Mouse (Mus musculus): ENCODE measurements at regions not wholly inside any gene's neighbourhood (a gene's known extent, or its start where the extent isn't known, plus 50 kb on each side); places are given as distances from the start of the nearest gene placed in this dataset.
A peak's percentile ranks its signal among the peaks of the same experiment; 100 is the strongest.

DNA sequence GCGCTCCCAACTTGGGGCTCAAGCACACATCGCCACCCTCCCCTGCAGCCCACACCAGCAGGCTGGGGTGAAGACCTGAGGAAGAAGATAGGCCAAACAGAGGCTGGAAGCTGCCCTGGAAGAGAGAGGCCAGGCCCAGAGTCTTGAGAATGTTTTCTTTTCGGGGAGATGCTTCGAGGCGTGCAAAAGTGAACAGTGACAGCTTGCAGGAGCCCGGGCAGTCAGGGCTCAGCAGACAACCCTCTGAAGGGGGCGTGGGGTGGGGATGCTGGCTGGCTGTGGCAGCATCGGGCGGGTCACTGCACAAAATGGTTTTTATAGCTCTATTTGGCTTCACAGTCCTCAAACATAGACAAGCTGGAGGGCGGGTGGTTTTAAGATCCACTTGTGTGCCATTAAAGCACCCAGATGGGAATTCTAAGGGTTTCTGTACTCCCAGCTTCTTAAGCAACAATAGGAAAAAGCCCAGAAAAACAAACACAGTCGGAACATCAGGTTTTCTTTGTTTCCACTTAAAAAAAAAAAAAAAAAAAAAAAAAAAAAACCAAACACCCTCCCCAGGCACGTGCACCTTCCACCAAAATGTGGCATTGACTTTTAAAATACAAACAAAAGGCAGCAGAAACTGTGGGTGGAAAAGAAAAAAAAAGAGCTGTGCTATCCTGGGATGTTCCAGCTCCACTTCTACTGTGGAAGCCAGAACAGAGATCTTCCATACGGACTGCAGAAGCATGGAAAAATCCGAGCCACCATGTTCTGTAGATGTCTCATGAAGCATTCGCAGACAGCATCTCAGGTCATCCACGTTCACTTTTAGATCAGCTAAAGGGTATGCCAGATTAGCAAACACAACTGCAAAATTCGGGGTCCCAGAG, 123.5 kb downstream of the Ly86 start:
- DNase-seq, result no peak

DNA sequence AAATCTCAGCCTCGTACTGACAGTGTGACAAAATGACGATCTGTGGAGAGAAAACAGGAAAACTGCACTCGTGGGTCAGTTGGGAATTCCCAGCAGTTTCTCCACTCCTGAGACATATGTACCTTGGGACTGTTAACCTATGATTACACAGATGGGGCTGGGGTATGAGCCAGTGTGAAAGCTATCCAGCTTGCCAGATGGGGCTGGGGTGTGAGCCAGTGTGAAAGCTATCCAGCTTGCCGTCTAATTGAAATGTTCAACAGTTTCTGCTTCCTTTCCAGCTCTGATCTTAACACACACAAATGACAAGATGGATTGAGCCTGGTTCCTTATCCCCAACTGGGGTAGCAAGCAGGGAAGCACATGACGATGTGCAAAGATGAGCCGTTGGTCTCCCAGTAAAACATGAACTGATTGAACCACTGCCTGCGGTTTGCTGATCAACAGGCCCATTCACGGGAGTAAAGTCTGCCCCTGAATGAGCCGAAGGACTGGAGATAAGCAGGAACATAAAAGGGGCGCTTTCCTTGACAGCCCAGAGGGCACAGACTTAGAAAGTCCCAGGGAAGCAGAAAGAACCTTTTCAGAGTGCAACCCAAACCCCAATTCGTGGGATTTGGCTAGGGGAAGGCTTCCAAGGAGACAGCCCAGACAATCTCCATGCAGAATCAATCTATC, 125.4 kb downstream of the Ly86 start:
- no peak for DNase-seq

DNA sequence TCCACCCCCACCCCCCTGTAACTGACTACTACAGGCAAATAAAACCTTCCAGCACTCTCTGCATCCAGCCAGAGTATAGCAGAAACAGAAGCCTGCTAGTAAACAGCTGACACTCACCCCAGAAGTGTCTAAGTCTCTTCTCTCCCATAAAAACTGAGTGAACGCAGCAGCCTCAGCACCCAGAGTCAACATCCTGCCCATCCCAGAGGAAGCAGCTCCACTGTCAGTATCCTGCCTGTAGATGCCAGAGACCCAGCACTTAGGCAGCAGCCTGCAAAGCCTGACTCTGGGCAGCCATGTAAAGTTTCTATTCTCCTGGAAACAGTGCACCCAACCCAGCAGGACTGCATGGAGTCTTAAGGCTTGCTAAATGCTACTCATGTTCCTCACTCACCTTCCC, 128.4 kb downstream of the Ly86 start:
- no peak for DNase-seq

DNA sequence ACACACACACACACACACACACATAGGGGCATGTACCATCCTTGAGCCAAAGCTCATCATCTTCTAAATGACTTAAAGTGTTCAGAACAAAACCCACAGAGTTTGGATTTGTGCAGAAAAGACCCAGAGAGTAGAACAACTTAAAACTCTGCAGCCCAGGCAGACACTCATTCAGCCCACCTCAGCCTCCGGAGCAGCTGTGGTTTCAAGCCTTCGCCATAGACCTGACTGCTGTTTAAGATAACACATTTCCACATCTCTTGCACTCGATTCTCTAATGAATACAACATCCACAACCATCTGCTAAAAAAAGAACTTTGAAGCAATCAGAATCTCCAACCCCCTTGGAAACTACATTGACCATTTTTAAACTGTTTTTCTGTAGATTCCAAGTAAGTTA, 130.8 kb downstream of the Ly86 start:
- no peak for DNase-seq

DNA sequence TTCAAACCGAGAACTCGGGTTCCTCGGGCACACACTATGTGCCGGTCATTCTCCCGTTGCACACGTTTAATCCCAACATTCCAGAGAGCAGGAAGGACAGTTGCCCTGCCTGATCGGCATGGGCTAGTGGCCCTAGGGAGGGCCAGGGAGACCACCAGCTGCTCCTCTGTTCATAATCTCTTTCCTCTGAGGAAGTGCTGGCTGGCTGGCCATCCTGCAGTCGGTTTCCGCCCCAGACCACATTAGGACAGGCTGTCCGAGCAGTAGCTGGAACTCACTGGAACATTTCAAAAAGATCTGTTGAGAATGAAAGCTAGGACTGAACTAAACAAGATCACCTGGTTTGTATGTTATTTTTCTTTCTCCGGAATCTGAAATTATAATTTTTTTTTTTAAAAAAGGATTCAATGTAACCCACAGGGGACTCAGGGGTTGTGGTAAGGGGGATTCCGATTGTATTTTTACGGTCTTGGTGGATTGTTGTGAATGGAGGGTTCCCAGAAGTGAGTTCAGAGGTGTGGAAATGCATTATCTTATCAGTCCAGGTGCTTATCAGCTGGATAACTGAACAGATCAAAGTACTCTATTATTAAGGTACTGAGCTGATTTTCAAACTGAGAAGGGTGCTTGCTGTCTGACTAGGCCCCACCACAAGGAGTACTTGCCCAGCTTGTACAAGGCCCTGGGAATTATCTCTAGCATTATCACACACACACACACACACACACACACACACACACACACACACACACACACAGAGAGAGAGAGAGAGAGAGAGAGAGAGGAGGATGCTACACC, 131.4 kb downstream of the Ly86 start:
- DNase-seq, result no peak

DNA sequence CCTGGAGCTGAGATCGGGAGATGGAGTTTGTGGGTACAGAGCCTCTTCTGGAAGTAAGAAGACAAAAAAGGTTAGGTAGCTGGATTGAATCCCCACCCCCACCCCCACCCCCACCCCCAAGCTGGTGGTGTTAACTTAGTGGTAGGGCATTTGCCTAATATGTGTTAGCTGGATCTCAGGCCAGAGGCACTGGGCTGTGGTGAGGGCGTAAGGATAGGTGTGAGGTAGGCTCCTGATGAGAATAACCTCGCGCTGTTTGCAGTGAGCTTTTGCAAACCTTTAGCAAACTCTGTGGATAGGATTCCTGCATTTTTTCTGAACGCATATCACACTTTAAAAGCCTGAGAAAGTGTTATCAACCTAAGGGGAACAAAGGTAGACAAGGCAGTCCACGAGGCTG, 132.3 kb downstream of the Ly86 start:
- no peak for DNase-seq

DNA sequence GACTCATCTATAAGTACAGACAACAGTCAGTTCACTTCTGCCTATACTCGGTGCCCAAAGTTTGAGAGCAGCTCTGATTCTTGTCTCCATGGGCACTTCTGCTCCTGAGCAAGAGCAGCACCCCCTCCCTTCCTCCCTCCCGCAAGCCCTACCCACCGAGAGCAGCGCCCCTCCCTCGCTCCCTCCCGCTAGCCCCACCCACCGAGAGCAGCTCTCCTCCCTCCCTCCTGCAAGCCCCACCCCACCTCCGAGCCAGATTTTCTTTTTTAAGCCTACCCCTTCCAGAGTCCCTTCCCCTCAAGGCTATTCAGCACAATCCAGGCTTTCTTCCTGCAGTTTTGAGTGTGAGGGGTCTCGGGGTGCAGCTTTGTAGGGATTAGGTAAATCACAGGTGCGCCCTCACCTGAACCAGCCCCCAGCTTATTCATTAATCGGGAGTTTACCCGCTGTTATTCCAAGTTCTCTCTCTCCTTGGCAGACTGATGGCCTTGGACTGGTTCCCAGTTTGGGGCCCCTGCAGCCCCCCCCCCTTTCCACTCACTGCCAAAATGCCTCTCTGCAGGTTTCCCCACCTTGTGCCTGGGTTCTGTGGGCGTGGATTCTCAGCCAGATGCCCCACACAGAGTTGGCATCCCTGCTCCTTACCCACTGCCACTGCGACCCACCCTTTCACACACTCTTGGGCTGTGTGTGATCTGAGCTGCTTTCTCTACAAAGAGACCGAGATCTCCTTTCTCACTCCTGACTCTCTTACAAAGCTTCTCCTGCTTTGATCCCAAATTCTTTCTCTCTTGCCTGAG, 132.9 kb downstream of the Ly86 start:
- no peak for DNase-seq

DNA sequence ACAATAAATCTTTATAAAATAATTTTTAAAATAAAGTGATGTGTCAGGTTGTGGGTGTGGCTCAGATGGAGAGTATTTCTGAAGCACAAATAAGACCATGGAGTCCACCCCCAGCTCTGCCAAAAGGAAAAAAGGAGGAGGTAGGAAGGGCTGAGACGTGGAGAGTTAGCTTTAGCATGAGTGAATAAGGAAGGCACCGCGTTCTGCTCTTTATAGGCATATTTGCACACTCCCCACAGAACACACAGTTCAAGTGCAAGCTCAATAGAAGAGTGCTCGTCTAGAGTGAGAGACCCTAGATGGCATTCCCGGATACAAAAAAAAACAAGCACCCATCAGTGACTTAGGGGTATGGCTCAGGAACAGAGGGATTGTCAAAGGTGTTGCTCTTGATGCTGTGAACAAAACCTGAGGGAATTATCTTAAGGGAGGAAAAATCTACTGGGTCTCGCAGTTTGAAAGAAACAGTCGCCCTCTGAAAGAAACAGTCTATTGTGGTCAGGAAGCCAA, 134.2 kb downstream of the Ly86 start:
- no peak for DNase-seq

DNA sequence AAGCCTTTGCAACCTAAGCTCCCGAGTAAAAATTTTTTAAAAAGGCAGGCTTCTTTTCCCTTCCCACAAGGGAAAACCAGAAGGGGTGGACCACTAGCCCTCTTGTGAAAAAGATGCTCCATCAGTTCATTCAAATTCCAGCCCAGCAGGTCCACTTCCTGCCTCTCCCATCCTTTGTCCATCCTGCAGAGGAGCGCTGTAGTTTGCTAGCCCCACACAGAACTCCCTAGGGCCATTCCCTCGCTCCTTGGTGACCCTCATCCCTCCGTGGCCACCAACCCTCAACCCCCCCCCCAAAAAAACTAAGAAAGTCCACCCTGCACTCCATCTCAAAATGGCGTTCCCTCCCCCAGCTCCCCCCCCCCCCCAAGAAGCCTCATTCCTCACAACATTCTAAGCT, 136.5 kb downstream of the Ly86 start:
- no peak for DNase-seq

DNA sequence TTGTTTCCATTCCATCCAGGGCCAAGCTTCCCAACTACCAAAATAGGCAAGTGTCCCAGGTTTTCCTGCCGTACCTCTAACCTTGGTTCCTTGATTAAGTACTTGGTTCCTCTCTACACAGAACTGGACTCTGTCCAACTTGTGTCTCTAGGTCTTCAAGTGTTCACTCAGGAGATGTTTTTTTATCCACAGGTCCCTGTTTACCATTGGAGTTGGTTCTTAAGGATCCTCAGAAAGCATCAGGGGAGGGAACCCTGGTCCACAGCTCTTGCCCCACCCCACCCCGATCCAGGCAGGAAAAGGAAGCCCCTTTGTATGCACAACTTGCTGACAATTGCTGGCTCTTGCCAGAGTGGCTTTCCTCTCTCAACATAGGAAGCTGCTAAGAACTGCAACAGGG, 137.0 kb downstream of the Ly86 start:
- no peak for DNase-seq

DNA sequence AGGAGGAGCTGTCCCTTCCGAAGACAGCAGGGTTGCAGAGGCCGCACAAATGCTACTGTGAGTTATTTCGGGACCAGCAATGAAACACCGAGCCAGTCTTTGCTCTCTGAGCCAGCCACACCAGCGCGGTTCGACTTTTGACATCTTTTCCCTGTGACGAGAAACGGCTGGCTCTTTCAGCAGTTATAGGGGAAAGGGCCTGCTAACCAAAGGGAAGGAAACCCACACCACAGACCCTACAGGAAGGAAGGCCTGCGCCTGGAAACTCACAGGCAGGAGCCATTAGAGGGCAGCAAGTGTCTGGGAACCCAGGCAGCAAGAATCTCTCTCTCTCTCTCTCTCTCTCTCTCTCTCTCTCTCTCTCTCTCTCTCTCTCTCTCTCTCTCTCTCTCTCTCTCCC, 137.6 kb downstream of the Ly86 start:
- peak in 1 of 2 experiments; percentile 12 for DNase-seq

DNA sequence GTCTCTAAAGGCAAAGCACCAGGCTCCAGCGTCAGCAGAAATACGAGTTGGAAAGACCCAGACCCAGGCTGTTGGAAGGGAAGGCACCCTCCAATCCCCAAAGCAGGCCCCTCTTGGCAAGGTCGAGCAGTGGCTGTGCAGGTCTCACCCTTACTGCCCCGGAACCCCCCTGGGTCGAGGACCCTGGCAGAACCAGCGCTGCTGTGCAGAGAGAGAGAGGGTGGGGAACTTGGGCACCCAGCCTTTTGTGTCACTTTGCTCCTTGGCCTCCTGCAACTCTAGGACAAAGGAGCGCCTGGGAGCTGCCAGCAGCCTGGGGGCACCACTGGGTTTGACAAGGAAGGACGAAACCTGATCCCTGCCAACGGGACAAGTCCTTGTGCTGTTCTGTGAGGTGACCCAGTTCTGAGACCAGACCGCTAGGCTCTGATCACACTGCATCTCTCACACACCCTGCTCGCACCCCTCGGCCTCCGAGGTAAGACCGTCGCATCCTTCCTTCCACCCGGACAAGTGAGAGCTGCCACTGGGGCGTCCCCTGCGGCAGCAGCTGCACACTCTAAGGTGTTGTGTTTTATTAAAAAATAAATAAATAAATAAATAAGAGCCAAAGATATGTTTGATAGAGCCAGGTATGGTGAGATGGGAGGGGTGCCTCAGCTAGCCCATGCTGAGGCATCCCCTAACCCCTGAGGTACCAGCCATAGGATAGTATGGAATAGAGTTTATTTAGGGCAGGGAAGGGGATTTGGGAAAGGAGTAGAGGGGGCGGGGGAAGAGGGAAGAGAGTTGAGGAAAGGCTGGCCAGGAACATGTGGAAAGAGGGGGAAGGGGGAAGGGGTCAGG, 138.2 kb downstream of the Ly86 start:
- DNase-seq, result peak; percentile 22 to 37

DNA sequence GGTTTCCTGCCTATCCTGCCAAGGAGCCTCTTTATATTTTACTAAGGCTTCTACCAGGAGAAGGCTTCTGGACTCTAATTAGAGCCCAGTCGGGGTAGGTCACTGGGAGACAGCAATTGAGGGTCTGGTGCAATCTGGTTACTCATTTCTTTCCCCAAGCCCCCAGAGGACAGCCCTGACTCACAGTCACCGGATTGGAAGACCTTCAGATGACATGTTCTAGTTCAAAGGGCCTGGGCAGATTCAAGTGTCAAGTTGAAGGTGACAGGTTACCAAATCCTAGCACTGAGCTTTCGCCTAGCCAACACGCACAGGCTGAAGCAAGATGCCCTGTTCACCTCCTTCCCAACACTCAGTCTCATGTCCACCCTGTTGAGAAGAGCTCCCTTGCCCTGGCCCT, 139.6 kb downstream of the Ly86 start:
- DNase-seq, result no peak

DNA sequence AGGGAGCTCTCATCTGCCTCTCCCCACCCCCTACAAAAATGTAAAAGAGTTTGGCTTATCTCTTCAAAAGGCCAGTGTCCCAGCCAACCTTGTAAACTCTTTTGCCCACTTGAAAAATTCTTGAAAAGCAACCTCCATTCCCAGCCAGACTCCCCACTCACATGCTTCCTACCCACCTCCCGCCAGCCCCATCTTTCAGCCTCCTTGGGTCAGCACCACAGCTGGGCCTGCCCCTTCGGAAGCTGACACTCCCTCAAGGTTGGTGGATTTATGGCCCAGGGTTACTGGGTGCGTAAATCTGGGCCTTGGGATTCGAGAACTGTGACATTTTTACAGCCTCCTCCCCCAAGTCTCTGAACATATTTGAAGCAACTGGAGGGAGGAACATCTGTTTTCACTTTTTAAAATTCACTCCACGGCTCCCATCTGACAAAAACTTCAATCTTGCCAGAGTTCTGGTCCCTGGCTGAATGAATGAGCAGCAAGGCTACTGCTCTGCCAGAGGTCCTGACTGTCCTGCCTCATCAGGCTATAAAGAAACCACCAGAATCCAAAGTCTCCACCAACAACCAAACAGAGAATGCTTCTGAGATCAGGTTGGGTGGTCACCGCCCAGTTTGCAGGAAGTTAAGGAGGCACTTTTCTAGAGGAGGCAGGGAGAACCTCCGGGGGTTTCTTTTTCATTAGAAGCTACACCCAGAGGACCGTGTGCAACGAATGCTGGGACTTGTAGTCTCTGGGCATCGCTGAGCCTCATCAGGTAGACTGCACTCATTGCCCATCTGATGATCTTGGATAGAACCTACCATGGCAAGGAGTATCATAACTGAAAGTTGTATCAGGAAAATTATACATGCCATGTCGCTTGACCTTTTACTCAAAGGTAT, 147.3 kb downstream of the Ly86 start:
- DNase-seq, result no peak

DNA sequence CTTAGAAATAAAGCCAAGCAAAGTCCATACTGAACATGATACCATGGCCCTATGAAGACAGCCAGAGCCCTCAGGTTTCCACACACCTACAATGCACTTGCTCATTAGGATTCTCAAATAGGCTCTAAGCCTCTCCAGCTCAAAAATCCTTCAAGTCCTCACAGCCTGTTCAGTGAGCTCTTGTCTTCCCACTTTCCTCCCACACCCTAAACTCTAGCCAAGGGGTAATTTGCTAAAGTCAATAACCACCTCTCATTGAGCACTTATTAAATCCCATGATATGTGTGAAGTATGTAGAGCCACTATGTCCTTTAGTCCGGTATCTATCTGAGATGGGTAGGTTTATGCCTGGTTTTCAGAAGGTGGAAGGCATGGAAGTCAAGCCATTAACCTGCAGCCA, 148.3 kb downstream of the Ly86 start:
- no peak for DNase-seq

DNA sequence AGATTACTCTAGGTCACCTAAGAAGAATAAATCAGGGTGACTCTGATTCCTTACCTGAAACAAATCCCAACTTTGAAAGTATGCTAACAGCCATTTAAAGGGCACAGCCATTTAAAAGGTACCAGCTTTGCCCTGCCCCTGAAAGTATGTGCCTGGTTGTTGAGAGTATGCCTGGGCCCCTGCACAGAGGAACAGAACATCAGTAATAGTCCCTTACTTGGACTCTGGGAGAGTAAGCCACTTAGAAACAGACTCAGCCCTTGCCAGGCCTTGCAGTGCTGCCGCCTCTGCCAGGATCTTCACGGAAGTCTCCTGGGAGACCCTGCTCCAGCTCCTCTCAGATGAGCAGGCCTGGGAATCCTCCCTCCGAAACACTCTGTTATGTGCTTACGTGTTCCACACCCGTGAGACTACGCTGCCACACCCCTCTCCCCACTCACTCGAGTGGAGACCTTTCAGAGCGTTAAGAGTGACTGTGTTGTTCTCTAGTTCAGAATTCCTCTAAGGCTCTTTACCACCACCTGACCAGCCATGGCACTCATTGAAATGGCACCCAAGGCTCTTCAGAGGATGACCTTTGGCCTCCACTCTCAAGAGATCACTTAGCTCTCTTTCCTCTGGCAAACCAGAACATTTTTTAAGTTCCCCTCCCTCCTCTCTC, 150.4 kb downstream of the Ly86 start:
- DNase-seq, result no peak

DNA sequence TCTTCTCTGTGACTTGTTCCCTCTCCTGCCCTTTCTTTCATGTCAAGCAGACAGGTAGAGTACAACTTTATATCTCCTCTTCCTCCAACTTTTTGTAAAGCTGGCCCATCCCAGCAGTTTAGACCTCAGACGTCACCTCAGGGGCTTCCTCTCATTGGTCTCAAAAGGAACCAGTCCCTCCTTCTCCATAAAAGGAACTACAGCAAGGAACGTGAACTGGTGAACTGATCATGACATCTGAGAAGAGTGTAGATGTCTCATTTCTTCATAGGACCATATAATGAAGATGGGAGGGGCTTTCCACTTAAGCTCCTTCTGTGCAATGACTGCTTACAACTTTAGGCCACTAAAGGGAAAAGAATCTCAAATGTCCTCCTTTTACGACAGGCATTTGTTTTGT, 153.0 kb downstream of the Ly86 start:
- no peak for DNase-seq

DNA sequence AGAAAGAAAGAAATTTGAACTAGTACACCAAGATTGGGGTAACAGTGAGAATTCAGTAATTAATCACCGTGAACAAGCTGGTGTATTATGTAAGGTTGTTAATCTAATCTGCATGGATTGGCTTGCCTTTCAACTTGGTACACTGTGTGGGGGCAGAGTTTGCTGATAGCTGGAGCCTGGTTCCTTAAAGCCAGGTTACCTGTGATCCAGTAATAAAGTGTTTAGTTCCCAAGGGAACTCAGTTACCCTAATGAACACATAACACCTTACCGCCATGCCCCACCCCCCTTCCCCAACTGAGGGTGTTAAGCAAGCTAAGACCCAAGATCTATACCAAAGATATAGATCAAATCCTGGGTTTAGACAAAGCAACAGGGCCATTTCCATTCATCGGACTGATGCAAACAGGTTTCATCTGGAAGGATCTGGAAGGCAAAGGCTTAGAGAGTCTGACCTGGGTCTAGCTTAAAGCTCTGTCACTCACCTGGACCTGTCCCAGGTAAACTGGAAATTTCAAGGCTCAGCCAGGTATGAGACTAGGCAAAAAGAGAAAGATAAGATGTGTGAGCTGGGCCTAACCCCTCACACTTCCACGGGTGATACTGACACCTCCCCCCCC, 155.8 kb downstream of the Ly86 start:
- no peak for DNase-seq

DNA sequence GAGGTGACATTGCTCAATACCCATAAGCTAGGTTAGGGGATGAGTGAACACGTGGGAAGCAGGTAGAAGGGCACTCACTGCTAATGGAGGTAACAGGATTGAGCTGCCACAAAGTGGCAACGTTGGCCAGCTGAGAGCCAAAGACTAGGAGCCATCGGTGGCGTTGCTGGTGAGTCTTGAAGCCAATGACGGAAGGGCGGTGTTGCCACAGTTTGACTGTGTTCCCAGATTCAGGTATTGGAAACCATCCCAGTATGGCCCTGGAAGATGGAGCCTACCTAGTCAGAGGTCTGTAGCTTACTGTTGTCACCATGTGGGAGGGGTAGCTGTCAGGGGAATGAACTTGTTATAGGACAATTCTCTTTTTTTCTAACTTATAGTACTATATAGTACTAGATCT, 158.4 kb downstream of the Ly86 start:
- DNase-seq, result no peak

DNA sequence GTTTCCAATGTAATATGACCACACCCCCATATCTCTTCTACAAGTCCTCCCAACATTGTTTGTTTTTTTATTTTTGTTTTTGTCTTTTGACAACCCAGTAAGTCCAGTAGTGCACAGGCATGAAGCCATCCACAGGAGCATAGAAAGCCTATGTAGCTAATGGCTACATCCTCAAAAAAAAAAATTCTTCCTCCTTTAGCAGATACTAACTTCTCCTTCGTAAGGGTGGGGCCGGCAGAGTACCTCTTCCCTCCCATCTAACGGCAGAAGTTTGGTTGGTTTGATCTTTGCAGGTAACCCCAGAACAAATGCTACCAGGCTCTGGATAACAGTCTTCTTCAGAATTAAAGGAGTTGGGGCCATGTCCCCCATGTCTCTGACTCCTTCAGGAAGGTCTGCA, 158.9 kb downstream of the Ly86 start:
- DNase-seq, result no peak
